Mouse (Mus musculus) hindbrain, embryonic 13.5 days (tissue): ENCODE data around the gene Mzf1. TPM values are rescaled to one million over a fixed set of nuclear protein-coding genes. Genes with fewer than 3 reads are reported as not detected.

Source experiments
- ATAC-seq: fragments of 200-750 bp; cut with Nextera tagmentation; 2 replicates; pipeline ENCODE4 v1.8.0; 2017; ENCODE audit warnings: moderate TSS enrichment; ENCODE audit not compliant: low FRiP score
- H3K27ac ChIP-seq: fragments of 300-500 bp; sonication (generic); 2 replicates; pipeline ENCODE4 v1.5.1; 2015; ENCODE audit warnings: inconsistent platforms, mild to moderate bottlenecking, moderate library complexity
- H3K27me3 ChIP-seq: fragments of 300-500 bp; sonication (generic); 2 replicates; pipeline ENCODE4 v1.6.1; 2015; ENCODE audit warnings: mild to moderate bottlenecking, inconsistent platforms
- H3K36me3 ChIP-seq: fragments of 300-500 bp; sonication (generic); 2 replicates; pipeline ENCODE4 v1.6.1; 2015; ENCODE audit warnings: mild to moderate bottlenecking, inconsistent platforms
- H3K4me1 ChIP-seq: fragments of 300-500 bp; sonication (generic); replicated peaks from 2 replicates; pipeline ENCODE4 v1.6.1; 2015; ENCODE audit warnings: inconsistent platforms
- H3K4me2 ChIP-seq: fragments of 300-500 bp; sonication (generic); 2 replicates; pipeline ENCODE4 v1.6.1; 2015; ENCODE audit warnings: inconsistent platforms, mild to moderate bottlenecking, moderate library complexity
- H3K4me3 ChIP-seq: fragments of 300-500 bp; sonication (generic); 2 replicates; pipeline ENCODE4 v1.5.1; 2015; ENCODE audit warnings: mild to moderate bottlenecking, inconsistent platforms
- H3K9ac ChIP-seq: fragments of 300-500 bp; sonication (generic); 2 replicates; pipeline ENCODE4 v1.6.1; 2015; ENCODE audit warnings: mild to moderate bottlenecking, inconsistent platforms
- H3K9me3 ChIP-seq: fragments of 300-500 bp; sonication (generic); 2 replicates; pipeline ENCODE4 v1.6.1; 2016; ENCODE audit warnings: inconsistent platforms
- WGBS: fragments of 180-500 bp; shearing (Covaris S2); methylation state at CpG from one replicate; pipeline ENCODE4 v1.1.7; 2015; 5-methylcytosine and 5-hydroxymethylcytosine counted together
- polyA plus RNA-seq: library from polyadenylated mRNA; unstranded; fragments of >200 nt; fragmentation: Nextera tagmentation; extraction: Ambion mirVana; gene quantifications from 2 replicates; pipeline ENCODE4 v1.2.1, GENCODE M21; 2015

Mzf1 gene
- polyA plus RNA-seq, 1 experiment from 2014 or later, result 6.0 TPM

DNA sequence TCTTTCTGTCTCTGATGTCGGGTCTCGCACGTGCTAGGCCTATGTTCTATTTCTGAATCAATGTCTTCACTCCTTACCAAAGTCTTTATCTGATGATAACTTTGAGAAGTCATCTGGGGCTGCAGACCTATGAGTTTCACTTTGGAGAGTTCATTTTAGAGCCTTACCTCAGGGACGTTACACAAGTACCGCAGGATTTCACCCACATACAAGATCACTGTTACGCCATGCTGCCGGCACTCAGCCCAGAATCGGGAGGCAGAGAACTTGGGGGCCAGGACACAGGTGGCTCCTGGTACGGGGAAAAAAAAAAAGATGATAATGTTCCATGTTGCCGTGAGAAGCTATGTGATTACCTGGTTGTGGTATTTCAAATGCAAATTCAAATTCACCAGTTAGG lies 61.4 kb downstream of the Mzf1 start:
- WGBS, result 90% methylated on average over 10 of the region's 10 CpGs
- no peaks in the 10 kb centered on the region for H3K36me3 ChIP-seq
- no peak for ATAC-seq
- H3K9ac ChIP-seq, result no peak overlapping the region
- H3K4me1 ChIP-seq, result no peaks in the 10 kb centered on the region
- H3K27ac ChIP-seq, result no peak overlapping the region
- no peak overlapping the region for H3K4me2 ChIP-seq
- H3K27me3 ChIP-seq, result 0 out of 2 replicates have a peak, but pooled peaks cover 4% of the 10 kb centered on the region
- no peaks in the 10 kb centered on the region for H3K9me3 ChIP-seq
- H3K4me3 ChIP-seq, result no peak overlapping the region

Other genes with a start within 250 kb of the Mzf1 start
- 30.6 and 31.3 TPM in 2 replicates for gene Zfp329, start 235.9 kb downstream of the Mzf1 start, polyA plus RNA-seq
- gene Zfp110, start 220.0 kb downstream of the Mzf1 start, polyA plus RNA-seq, result 28.9 and 33.3 TPM in 2 replicates
- 7.0 and 7.3 TPM in 2 replicates for gene Zfp128, start 173.6 kb downstream of the Mzf1 start, polyA plus RNA-seq
- 10.6 and 10.9 TPM in 2 replicates for gene Zscan22, start 156.9 kb downstream of the Mzf1 start, polyA plus RNA-seq
- 661 and 665 TPM in 2 replicates for gene Rps5, start 132.5 kb downstream of the Mzf1 start, polyA plus RNA-seq
- gene Rnf225, start 127.3 kb downstream of the Mzf1 start, polyA plus RNA-seq, result 0.70 TPM in 2 replicates
- 13.6 and 13.7 TPM in 2 replicates for gene Zfp324, start 88.9 kb downstream of the Mzf1 start, polyA plus RNA-seq
- gene Zfp446, start 76.9 kb downstream of the Mzf1 start, polyA plus RNA-seq, result 12.4 and 13.2 TPM in 2 replicates
- gene Slc27a5, start 56.6 kb downstream of the Mzf1 start, polyA plus RNA-seq, result 0.19 and 0.44 TPM in 2 replicates
- 216 and 239 TPM in 2 replicates for gene Trim28, start 55.6 kb downstream of the Mzf1 start, polyA plus RNA-seq
- gene Zbtb45, start 44.7 kb downstream of the Mzf1 start, polyA plus RNA-seq, result 37.0 and 37.4 TPM in 2 replicates
- 181 and 184 TPM in 2 replicates for gene Chmp2a, start 20.0 kb downstream of the Mzf1 start, polyA plus RNA-seq
- gene Ube2m, start 16.5 kb downstream of the Mzf1 start, polyA plus RNA-seq, result 80.3 and 95.9 TPM in 2 replicates
- 0.03 and 0.04 TPM in 2 replicates for gene Vmn1r85, start 40.4 kb upstream of the Mzf1 start, polyA plus RNA-seq
- not detected in 2 replicates for gene Vmn1r86, start 65.2 kb upstream of the Mzf1 start, polyA plus RNA-seq
- not detected in 2 replicates for gene Vmn1r87, start 85.4 kb upstream of the Mzf1 start, polyA plus RNA-seq
- gene Vmn1r88, start 104.8 kb upstream of the Mzf1 start, polyA plus RNA-seq, result not detected in 2 replicates
- gene Vmn1r89, start 158.3 kb upstream of the Mzf1 start, polyA plus RNA-seq, result not detected in 2 replicates
- 41.1 and 46.2 TPM in 2 replicates for gene Lig1, start 222.5 kb upstream of the Mzf1 start, polyA plus RNA-seq
- 14.6 and 15.9 TPM in 2 replicates for gene Zswim9, start 224.0 kb upstream of the Mzf1 start, polyA plus RNA-seq